Mouse (Mus musculus): ENCODE measurements around the gene Robo4. TPM values are rescaled to one million over a fixed set of nuclear protein-coding genes. Genes with fewer than 3 reads are reported as not detected.

The Robo4 gene
- total RNA-seq, 2 experiments from 2014 or later = not detected

GRCm38 (mm10) chr9:37437772-37438735, 36.4 kb downstream of the Robo4 start:
- no peak for ATAC-seq (replicated peaks; ENCODE audit: low FRiP score, poor library complexity, severe bottlenecking)

DNA sequence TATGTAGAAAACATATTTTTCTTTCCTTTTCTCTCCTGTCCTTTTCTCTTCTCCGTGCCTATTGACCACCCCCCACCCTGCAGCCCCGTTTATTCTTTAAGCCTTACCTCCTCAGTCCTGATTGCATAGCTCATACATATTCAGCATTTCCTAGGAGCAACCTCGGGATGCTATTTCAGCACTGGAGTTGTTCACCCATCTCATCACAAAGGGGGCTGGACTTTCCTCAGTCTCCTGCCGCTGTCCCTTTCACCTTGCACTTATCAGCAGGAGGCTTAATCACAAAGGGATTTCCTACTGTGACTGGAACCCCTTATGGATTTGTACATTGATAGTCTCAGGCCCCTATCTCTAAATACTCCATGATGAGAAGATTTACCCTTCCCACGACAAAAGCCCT, 50.7 kb downstream of the Robo4 start:
- ATAC-seq (replicated peaks; ENCODE audit: low FRiP score, poor library complexity, severe bottlenecking) = no peak

DNA sequence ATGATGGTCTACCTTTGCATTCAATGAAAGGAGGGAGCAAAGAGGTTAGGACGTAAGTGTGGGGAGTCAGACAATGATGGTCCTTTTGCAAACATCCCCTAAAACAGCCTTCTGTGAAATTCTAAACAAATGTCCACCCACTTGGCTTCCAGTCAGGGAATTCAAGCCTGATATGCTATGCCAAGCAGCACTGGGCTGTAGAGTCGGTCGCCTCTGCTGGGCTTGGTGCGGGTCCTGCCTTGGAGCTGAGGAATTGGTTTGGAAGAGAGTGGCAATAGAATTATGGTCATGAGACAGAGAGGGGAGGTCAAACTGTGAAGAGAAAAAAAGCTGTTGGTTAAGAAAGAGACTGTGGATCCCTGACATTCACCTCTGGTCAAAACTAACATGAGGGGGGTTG, 51.6 kb downstream of the Robo4 start:
- ATAC-seq (replicated peaks; ENCODE audit: low FRiP score, poor library complexity, severe bottlenecking) = no peak

- ATAC-seq (replicated peaks; ENCODE audit: low FRiP score, poor library complexity, severe bottlenecking) = no peak
Observed at GRCm38 (mm10) chr9:37454011-37454492, 52.4 kb downstream of the Robo4 start.

DNA sequence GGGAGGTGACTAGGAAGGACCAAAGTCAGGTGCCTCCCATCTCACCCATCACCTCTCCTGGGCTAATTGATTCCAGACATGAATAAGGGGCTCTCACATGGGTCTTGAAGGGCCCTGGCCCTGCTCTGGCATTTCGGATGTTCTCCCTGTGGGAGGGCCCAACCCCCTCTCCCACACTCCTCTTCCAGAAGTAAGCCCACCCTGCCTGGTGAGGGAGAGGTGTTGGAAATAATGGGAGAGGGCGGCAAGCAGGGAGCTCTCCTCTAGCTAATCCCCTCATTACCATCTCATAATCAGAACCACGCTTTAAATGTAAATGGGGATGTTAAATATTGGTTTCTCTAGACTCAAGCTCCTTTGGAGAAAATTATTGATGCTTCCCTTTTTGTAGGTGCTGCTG, 53.3 kb downstream of the Robo4 start:
- no peak for ATAC-seq (replicated peaks; ENCODE audit: low FRiP score, poor library complexity, severe bottlenecking)

DNA sequence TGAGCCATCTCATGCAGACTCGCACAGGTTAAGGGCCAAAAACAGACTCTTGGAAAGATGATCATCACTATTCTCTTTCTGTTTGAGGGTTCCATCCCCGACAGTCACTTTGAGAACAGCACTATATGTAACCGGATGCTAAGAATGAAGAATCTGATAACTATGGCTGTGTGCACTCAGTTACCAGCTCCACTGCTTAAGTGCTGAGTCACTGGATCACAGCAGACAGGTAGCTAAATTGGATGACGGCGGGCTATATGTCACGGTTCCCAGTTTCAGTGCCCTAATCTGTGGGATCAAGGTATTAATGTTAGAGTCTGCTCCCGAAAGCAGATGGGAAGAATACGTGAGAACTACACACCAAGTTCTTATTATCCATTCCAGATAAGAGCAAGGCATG, 54.2 kb downstream of the Robo4 start:
- ATAC-seq (replicated peaks; ENCODE audit: low FRiP score, poor library complexity, severe bottlenecking) = no peak

DNA sequence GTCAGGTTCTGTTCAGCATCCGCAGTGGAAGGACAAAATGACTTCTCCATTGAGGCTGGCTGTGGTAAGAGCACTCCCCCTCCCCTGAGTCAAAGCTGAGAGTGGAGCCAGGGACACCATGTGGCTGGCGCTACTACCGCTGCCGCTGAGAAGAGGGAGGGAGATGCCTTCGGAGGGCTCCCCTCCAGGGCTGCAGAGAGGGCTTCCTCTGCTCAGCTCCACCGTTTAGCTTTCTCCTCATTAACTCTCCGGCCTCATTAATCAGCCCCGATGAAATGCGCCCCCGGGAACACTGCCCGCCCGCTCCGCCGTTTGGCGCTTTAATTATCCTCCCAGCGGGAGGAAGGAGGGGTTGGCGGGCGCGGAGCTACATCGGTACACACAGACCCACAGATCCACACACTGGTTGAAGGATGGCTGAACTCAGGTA, 54.8 kb downstream of the Robo4 start:
- no peak for ATAC-seq (replicated peaks; ENCODE audit: low FRiP score, poor library complexity, severe bottlenecking)

DNA sequence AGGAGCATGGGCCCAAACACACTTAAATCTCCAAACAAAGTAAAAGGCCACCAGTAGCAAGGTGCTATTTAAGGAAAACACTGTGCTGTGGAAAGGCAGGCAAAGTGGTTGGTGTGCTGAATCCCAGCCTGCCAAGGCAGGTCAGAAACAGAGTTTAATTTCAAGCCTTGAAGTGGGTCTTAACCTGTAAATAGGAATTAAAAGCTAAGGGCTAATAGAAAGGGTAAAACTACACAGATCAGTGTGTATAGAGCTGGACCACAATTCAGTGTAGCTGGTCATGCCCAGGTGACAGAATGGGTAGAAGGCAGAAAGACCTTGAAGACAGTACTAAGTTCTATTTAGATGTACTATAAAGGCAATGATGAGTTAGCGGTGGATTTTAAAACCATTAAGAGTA, 55.5 kb downstream of the Robo4 start:
- ATAC-seq (replicated peaks; ENCODE audit: low FRiP score, poor library complexity, severe bottlenecking) = no peak

DNA sequence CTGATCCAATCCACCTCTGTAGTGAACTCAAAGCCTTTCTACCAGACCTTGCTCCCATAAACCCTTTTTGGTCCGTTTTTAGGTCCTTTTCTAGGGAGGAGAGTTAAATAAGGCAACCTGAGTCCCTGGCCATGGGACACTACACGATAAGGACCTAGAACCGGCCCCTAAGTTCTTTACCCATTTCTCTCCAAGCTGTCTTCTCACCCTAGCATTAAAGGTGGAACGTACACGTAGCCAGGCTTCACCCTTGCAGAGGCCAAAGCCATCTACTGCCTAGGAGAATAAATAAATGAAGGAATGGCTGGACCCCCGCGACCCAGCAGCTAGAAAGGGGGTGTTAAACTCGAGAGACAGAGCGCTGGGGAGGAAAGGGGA, 58.0 kb downstream of the Robo4 start:
- no peak for ATAC-seq (replicated peaks; ENCODE audit: low FRiP score, poor library complexity, severe bottlenecking)

GRCm38 (mm10) chr9:37460043-37460960, 58.6 kb downstream of the Robo4 start:
- ATAC-seq (replicated peaks; ENCODE audit: low FRiP score, poor library complexity, severe bottlenecking) = no peak

DNA sequence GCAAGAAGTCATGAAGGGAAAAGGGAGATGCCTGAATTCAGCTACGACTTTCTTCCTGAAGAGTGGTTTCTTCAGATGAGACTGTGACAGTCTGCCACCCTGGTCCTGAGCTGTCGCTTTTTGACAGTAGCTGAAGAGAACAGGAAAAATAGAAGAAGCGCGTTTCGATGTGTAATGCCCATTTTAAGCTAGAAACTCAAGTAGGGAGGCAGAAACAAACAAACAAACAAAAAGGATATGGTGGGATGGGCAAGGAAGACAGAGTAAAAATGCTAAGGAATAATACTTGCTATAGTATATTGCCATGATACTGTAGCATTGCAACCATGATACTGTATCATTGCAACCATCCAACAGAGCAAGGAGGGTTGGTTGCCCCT, 59.3 kb downstream of the Robo4 start:
- no peak for ATAC-seq (replicated peaks; ENCODE audit: low FRiP score, poor library complexity, severe bottlenecking)

GRCm38 (mm10) chr9:37461571-37461970, 59.9 kb downstream of the Robo4 start:
- ATAC-seq (replicated peaks; ENCODE audit: low FRiP score, poor library complexity, severe bottlenecking) = no peak

- ATAC-seq (replicated peaks; ENCODE audit: low FRiP score, poor library complexity, severe bottlenecking) = no peak
Observed at GRCm38 (mm10) chr9:37462764-37463163, 61.1 kb downstream of the Robo4 start.

Other genes with a start within 250 kb of the Robo4 start
- 1.4 TPM in 1 of 2 replicates, not detected in the other for gene Tmem218, start 193.7 kb upstream of the Robo4 start, total RNA-seq (2015; ENCODE audit: low replicate concordance)
- gene Tmem218, start 193.7 kb upstream of the Robo4 start, total RNA-seq (2017; ENCODE audit: low replicate concordance) = 0.23 and 0.77 TPM in 2 replicates
- 0.84 and 2.2 TPM in 2 replicates for gene Slc37a2, start 146.2 kb upstream of the Robo4 start, total RNA-seq (2015; ENCODE audit: low replicate concordance)
- 1.7 and 4.8 TPM in 2 replicates for gene Slc37a2, start 146.2 kb upstream of the Robo4 start, total RNA-seq (2017; ENCODE audit: low replicate concordance)
- gene Ccdc15, start 53.5 kb upstream of the Robo4 start, total RNA-seq (2015; ENCODE audit: low replicate concordance) = 10.1 and 13.7 TPM in 2 replicates
- 6.1 and 8.0 TPM in 2 replicates for gene Ccdc15, start 53.5 kb upstream of the Robo4 start, total RNA-seq (2017; ENCODE audit: low replicate concordance)
- not detected in 2 replicates for gene Hepacam, start 34.5 kb upstream of the Robo4 start, total RNA-seq (2015; ENCODE audit: low replicate concordance)
- not detected in 2 replicates for gene Hepacam, start 34.5 kb upstream of the Robo4 start, total RNA-seq (2017; ENCODE audit: low replicate concordance)
- not detected in 2 replicates for gene Robo3, start 31.3 kb downstream of the Robo4 start, total RNA-seq (2015; ENCODE audit: low replicate concordance)
- not detected in 2 replicates for gene Robo3, start 31.3 kb downstream of the Robo4 start, total RNA-seq (2017; ENCODE audit: low replicate concordance)
- gene Msantd2, start 87.4 kb downstream of the Robo4 start, total RNA-seq (2015; ENCODE audit: low replicate concordance) = 5.0 and 8.3 TPM in 2 replicates
- gene Msantd2, start 87.4 kb downstream of the Robo4 start, total RNA-seq (2017; ENCODE audit: low replicate concordance) = 0.91 and 1.0 TPM in 2 replicates
- not detected in 2 replicates for gene Esam, start 126.2 kb downstream of the Robo4 start, total RNA-seq (2015; ENCODE audit: low replicate concordance)
- gene Esam, start 126.2 kb downstream of the Robo4 start, total RNA-seq (2017; ENCODE audit: low replicate concordance) = not detected in 2 replicates
- not detected in 2 replicates for gene Vsig2, start 137.4 kb downstream of the Robo4 start, total RNA-seq (2015; ENCODE audit: low replicate concordance)
- not detected in 2 replicates for gene Vsig2, start 137.4 kb downstream of the Robo4 start, total RNA-seq (2017; ENCODE audit: low replicate concordance)
- 1.1 and 3.8 TPM in 2 replicates for gene Nrgn, start 151.0 kb downstream of the Robo4 start, total RNA-seq (2015; ENCODE audit: low replicate concordance)
- gene Nrgn, start 151.0 kb downstream of the Robo4 start, total RNA-seq (2017; ENCODE audit: low replicate concordance) = 2.3 TPM in 1 of 2 replicates, not detected in the other
- gene Siae, start 153.8 kb downstream of the Robo4 start, total RNA-seq (2015; ENCODE audit: low replicate concordance) = 2.2 and 2.5 TPM in 2 replicates
- gene Siae, start 153.8 kb downstream of the Robo4 start, total RNA-seq (2017; ENCODE audit: low replicate concordance) = 3.6 and 5.9 TPM in 2 replicates
- not detected in 2 replicates for gene Spa17, start 211.8 kb downstream of the Robo4 start, total RNA-seq (2015; ENCODE audit: low replicate concordance)
- 11.6 TPM in 1 of 2 replicates, not detected in the other for gene Spa17, start 211.8 kb downstream of the Robo4 start, total RNA-seq (2017; ENCODE audit: low replicate concordance)